Mouse (Mus musculus): ENCODE data around the gene Ccdc183. TPM values are rescaled to one million over a fixed set of nuclear protein-coding genes. Genes with fewer than 3 reads are reported as not detected.
A peak's percentile ranks its signal among the peaks of the same experiment; 100 is the strongest.

The Ccdc183 gene
- polyA plus RNA-seq, 1 experiment from 2014 or later: 0.02 TPM

DNA sequence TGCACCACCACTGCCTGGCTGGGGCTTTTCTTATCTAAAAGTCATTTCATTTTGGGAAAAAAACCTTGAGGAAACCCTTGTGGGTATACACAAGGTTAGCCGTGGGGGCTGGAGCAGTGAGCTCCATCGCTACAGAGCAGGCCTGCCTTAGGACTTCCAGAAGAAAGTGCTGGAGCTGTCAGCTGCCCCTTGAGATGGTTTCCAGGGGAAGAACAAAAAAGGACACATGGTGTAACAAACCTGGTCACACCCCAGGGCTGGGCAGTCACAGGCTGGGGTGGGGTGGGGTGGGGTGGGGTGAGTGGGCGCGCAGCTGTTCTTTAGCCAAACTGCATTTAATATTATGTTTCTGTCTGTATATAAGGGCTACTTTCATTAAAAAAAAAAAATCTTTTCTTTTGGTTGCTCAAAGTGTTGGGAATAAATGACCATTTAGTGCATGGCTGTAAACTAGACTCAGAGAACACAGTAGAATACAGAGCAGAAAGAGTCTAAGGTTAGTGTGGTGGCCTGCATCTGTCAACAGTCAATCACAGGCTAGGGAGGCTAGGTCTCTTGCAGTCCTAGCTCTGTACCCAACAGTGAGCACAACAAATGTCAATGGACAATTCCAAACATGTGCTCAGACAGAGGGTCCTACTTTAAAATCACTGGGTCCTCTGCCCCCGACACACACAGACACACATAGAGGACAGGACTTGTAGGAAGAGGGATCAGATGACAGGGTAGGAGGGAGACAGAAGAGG is 20.5 kb downstream of the Ccdc183 start:
- 80% methylated on average over 5 of the region's 5 CpGs for WGBS (ENCODE audit: insufficient replicate concordance)
- no peaks in the 10 kb centered on the region for H3K27me3 ChIP-seq (ENCODE audit: control insufficient read depth, insufficient read depth, low read depth, low read length)
- H3K4me1 ChIP-seq (ENCODE audit: control insufficient read depth, low read depth, low read length): peaks cover 7% of the 10 kb centered on the region
- no peaks in the 10 kb centered on the region for H3K9me3 ChIP-seq (replicated peaks; ENCODE audit: control insufficient read depth, low read length)
- ATAC-seq (ENCODE audit: low read depth): no peak
- H3K27ac ChIP-seq (ENCODE audit: low read length): no peak overlapping the region
- no peak overlapping the region for H3K4me3 ChIP-seq (ENCODE audit: low read depth, low read length)
- no peak overlapping the region for H3K9ac ChIP-seq (ENCODE audit: low read depth, low read length)
- peaks cover 40% of the 10 kb centered on the region for H3K36me3 ChIP-seq (ENCODE audit: control insufficient read depth, insufficient read depth)
- H3K4me2 ChIP-seq (ENCODE audit: low read depth, low read length): no peak overlapping the region

DNA sequence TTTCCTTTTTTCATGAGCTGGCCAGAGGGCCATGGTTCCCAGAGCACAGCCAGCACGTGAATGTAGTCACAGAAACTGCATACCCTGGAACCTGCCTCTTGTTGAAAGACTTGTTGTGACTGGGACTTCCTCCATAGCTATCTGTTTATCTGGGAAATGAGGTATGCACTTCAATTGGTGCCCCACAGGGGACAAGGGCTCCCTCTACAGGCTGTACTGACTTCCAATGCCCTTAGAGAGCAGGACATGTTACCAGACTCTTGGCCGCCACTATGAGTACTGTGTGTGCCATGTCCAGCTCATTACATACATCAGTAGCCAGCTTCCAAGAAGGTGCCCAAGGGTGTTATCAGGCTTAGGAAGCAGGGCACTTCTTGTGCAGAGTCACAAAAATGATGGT is 25.6 kb downstream of the Ccdc183 start:
- ATAC-seq (ENCODE audit: low read depth): no peak
- no peak overlapping the region for H3K4me2 ChIP-seq (ENCODE audit: low read depth, low read length)
- no peak overlapping the region for H3K9ac ChIP-seq (ENCODE audit: low read depth, low read length)
- no peaks in the 10 kb centered on the region for H3K27me3 ChIP-seq (ENCODE audit: control insufficient read depth, insufficient read depth, low read depth, low read length)
- H3K36me3 ChIP-seq (ENCODE audit: control insufficient read depth, insufficient read depth): peaks cover 35% of the 10 kb centered on the region
- H3K9me3 ChIP-seq (replicated peaks; ENCODE audit: control insufficient read depth, low read length): no peaks in the 10 kb centered on the region
- H3K27ac ChIP-seq (ENCODE audit: low read length): no peak overlapping the region
- no peak overlapping the region for H3K4me3 ChIP-seq (ENCODE audit: low read depth, low read length)
- WGBS (ENCODE audit: insufficient replicate concordance): 62% methylated on average over 2 of the region's 2 CpGs
- H3K4me1 ChIP-seq (ENCODE audit: control insufficient read depth, low read depth, low read length): no peaks in the 10 kb centered on the region

DNA sequence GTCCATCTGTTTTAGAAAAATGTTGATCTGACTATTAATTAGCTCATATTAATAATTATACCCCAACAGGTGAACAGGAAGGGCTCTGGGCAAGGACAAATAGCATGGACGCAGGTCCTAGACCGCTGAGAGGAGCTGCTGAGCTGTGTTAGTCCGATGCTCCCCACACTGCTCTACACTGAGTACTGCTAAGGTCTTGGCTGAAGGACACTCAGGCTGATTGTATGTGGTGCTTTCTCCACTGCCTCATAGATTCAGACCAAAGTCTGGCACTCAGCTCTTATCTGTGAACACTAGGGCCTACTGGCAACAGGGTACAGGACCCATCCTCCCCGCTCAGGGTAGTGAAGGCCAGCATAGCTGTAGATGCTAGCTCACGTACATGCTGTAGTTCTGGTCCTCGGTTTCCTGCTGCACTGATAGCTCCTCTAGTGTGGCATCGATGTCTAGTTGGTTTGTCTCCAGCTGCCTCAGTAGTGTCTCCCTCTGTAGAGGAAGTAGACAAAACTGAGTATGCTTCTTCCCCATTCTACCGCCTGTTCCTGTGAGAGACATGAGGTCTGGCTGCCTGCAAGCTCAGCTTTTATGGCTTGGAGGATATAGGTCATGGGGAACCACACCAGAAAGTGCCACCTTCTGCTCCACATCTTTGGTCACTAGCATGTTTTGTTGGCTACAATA is 29.1 kb downstream of the Ccdc183 start:
- Histone ChIP-seq H3K4me3 (ENCODE audit: low read depth, low read length) (no peak overlapping the region), H3K4me1 (ENCODE audit: control insufficient read depth, low read depth, low read length) (no peaks in the 10 kb centered on the region), H3K9me3 (replicated peaks; ENCODE audit: control insufficient read depth, low read length) (no peaks in the 10 kb centered on the region), H3K27me3 (ENCODE audit: control insufficient read depth, insufficient read depth, low read depth, low read length) (no peaks in the 10 kb centered on the region), H3K27ac (ENCODE audit: low read length) (no peak overlapping the region), H3K9ac (ENCODE audit: low read depth, low read length) (no peak overlapping the region), H3K36me3 (ENCODE audit: control insufficient read depth, insufficient read depth) (peaks cover 19% of the 10 kb centered on the region), H3K4me2 (ENCODE audit: low read depth, low read length) (no peak overlapping the region)
- WGBS (ENCODE audit: insufficient replicate concordance): 75% methylated on average over 8 of the region's 8 CpGs
- peak; percentile 38; the same call in 1 of the 2 replicates for ATAC-seq (ENCODE audit: low read depth)

DNA sequence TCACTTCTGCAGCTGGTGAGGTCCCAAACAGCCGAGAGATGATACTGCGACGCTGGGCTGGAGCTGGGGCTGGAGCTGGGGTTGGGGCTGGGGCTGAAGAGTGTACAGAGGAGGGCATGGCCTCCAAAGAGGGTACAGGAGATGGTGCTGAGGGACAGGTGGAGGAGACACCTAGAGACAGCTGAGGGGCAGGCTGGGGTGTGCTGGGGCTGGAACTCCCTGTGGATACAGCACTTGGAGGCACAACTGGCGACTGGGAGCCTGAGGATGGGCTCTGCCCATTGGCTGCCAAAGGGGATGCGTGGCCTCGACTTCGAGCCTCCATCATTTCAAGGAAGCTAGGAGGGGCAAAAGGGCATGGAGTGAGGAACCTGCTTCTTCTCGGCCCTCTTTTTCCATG is 30.2 kb downstream of the Ccdc183 start:
- no peak overlapping the region for H3K27ac ChIP-seq (ENCODE audit: low read length)
- no peak for ATAC-seq (ENCODE audit: low read depth)
- peaks cover 12% of the 10 kb centered on the region for H3K36me3 ChIP-seq (ENCODE audit: control insufficient read depth, insufficient read depth)
- no peak overlapping the region for H3K4me2 ChIP-seq (ENCODE audit: low read depth, low read length)
- 76% methylated on average over 8 of the region's 8 CpGs for WGBS (ENCODE audit: insufficient replicate concordance)
- no peak overlapping the region for H3K9ac ChIP-seq (ENCODE audit: low read depth, low read length)
- H3K9me3 ChIP-seq (replicated peaks; ENCODE audit: control insufficient read depth, low read length): no peaks in the 10 kb centered on the region
- no peaks in the 10 kb centered on the region for H3K27me3 ChIP-seq (ENCODE audit: control insufficient read depth, insufficient read depth, low read depth, low read length)
- peaks cover 4% of the 10 kb centered on the region for H3K4me1 ChIP-seq (ENCODE audit: control insufficient read depth, low read depth, low read length)
- no peak overlapping the region for H3K4me3 ChIP-seq (ENCODE audit: low read depth, low read length)

DNA sequence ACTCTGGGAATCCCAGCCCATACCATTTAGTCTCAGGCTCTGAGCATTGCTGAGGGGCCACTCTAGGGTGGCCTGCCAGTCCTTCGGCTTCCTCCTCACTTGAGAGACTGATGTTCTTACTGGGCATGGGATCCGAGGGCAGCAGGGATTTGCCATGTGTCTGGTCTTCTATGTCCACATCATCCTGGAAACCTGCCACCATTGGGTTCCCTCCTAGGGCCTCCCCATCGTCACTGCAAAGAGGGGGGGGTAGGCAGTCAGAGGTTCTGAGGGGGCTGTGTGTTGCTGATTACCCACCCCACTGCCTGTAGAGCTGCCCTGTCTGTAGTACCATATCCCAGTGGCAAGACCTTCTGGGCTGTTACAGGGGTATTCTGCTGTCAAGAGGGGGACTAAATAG is 31.9 kb downstream of the Ccdc183 start:
- peaks cover 6% of the 10 kb centered on the region for H3K36me3 ChIP-seq (ENCODE audit: control insufficient read depth, insufficient read depth)
- WGBS (ENCODE audit: insufficient replicate concordance): 73% methylated on average over 3 of the region's 3 CpGs
- no peak overlapping the region for H3K4me3 ChIP-seq (ENCODE audit: low read depth, low read length)
- no peaks in the 10 kb centered on the region for H3K9me3 ChIP-seq (replicated peaks; ENCODE audit: control insufficient read depth, low read length)
- H3K4me1 ChIP-seq (ENCODE audit: control insufficient read depth, low read depth, low read length): peaks cover 19% of the 10 kb centered on the region
- ATAC-seq (ENCODE audit: low read depth): no peak
- no peak overlapping the region for H3K27ac ChIP-seq (ENCODE audit: low read length)
- H3K27me3 ChIP-seq (ENCODE audit: control insufficient read depth, insufficient read depth, low read depth, low read length): peaks cover 8% of the 10 kb centered on the region
- no peak overlapping the region for H3K9ac ChIP-seq (ENCODE audit: low read depth, low read length)
- H3K4me2 ChIP-seq (ENCODE audit: low read depth, low read length): no peak overlapping the region

DNA sequence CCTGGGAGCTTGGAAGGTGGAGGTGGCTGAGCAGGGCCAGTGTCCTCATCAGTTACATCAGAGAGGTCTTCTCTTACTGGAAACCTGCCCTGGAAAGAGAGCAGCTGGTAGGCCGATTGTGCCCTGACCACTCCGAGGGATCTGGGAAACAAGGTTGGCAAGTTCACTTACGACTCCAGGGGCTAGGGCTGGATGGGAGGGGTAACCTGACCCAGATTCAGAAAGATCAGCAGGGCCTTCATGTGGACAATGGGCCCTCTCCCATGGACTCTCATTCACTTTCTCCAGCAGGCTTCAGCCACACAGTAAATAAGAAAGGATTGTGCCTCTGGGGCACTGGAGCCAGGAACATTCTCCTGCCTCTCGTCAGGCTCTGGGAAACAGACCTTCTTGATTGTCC is 32.6 kb downstream of the Ccdc183 start:
- no peak overlapping the region for H3K27ac ChIP-seq (ENCODE audit: low read length)
- H3K9ac ChIP-seq (ENCODE audit: low read depth, low read length): no peak overlapping the region
- peaks cover 2% of the 10 kb centered on the region; the same call in 1 of the 2 replicates for H3K36me3 ChIP-seq (ENCODE audit: control insufficient read depth, insufficient read depth)
- no peak overlapping the region for H3K4me2 ChIP-seq (ENCODE audit: low read depth, low read length)
- WGBS (ENCODE audit: insufficient replicate concordance): 75% methylated on average over 4 of the region's 4 CpGs
- H3K9me3 ChIP-seq (replicated peaks; ENCODE audit: control insufficient read depth, low read length): no peaks in the 10 kb centered on the region
- H3K4me1 ChIP-seq (ENCODE audit: control insufficient read depth, low read depth, low read length): peaks cover 23% of the 10 kb centered on the region
- peaks cover 16% of the 10 kb centered on the region for H3K27me3 ChIP-seq (ENCODE audit: control insufficient read depth, insufficient read depth, low read depth, low read length)
- ATAC-seq (ENCODE audit: low read depth): no peak
- no peak overlapping the region for H3K4me3 ChIP-seq (ENCODE audit: low read depth, low read length)

DNA sequence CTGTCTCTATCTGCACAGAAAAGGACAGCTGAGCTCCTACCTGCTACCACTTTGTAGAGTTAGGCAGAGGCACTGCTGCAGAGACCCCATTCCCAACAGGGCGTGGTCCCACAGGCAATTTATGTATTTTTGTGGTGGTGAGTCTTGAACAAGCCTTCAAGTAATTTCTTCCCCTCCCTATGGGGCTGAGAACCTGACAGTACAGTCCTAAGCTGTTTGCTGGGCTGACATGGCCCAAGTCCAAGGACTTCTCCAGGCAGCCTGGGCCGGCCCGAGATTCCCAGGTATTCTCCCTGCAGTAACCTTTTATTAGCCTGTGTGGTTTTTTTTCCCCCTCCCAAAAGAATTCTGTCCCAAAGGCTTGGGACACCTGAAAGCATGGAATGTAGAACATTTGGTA is 33.3 kb downstream of the Ccdc183 start:
- 80% methylated on average over 3 of the region's 3 CpGs for WGBS (ENCODE audit: insufficient replicate concordance)
- H3K27ac ChIP-seq (ENCODE audit: low read length): no peak overlapping the region
- no peaks in the 10 kb centered on the region for H3K9me3 ChIP-seq (replicated peaks; ENCODE audit: control insufficient read depth, low read length)
- H3K4me2 ChIP-seq (ENCODE audit: low read depth, low read length): no peak overlapping the region
- peaks cover 30% of the 10 kb centered on the region for H3K4me1 ChIP-seq (ENCODE audit: control insufficient read depth, low read depth, low read length)
- no peak overlapping the region for H3K4me3 ChIP-seq (ENCODE audit: low read depth, low read length)
- H3K27me3 ChIP-seq (ENCODE audit: control insufficient read depth, insufficient read depth, low read depth, low read length): peaks cover 23% of the 10 kb centered on the region
- peaks cover 2% of the 10 kb centered on the region; the same call in 1 of the 2 replicates for H3K36me3 ChIP-seq (ENCODE audit: control insufficient read depth, insufficient read depth)
- H3K9ac ChIP-seq (ENCODE audit: low read depth, low read length): no peak overlapping the region
- ATAC-seq (ENCODE audit: low read depth): no peak

DNA sequence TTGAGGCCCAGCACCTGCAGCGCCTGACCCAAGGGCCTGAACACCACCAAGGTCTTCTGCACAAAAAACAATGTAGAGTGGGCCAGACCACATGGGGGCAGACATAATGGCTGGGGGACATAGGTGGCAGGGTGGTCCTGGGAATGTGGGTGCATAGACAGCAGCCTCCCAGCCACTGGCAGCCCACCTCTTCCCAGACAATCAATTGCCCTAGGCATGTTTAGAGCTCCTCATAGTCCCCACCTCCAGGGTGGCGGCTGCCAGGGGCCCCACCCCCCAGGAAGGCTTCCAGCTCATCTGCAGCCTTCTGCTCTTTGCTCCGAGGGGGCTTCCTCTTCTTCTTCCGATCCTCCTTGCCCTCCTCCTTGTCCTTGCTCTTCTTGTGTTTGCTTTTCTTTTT is 33.9 kb downstream of the Ccdc183 start:
- no peak for ATAC-seq (ENCODE audit: low read depth)
- no peak overlapping the region for H3K4me2 ChIP-seq (ENCODE audit: low read depth, low read length)
- WGBS (ENCODE audit: insufficient replicate concordance): 71% methylated on average over 4 of the region's 4 CpGs
- H3K9ac ChIP-seq (ENCODE audit: low read depth, low read length): no peak overlapping the region
- peaks cover 28% of the 10 kb centered on the region for H3K27me3 ChIP-seq (ENCODE audit: control insufficient read depth, insufficient read depth, low read depth, low read length)
- peaks cover 2% of the 10 kb centered on the region; the same call in 1 of the 2 replicates for H3K36me3 ChIP-seq (ENCODE audit: control insufficient read depth, insufficient read depth)
- H3K9me3 ChIP-seq (replicated peaks; ENCODE audit: control insufficient read depth, low read length): no peaks in the 10 kb centered on the region
- H3K4me1 ChIP-seq (ENCODE audit: control insufficient read depth, low read depth, low read length): peaks cover 33% of the 10 kb centered on the region
- no peak overlapping the region for H3K4me3 ChIP-seq (ENCODE audit: low read depth, low read length)
- H3K27ac ChIP-seq (ENCODE audit: low read length): no peak overlapping the region

DNA sequence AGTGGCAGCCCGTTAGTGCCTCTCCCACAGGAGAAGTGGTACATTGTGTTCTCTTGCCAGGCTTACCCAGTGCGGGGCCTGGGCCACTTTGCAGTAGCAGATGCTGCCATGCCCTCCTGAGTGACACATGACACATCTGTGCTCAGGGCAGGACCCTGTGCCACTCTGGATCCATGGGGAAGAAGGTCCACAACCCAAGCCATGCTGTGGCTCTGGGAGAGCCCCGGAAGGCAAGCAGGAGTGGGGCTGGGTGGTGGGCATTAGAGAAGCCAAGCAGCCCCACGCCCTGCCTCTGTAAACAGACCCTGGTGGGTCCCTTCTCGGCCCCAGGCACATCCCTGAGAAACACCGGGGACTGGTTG is 34.4 kb downstream of the Ccdc183 start:
- Histone ChIP-seq H3K4me2 (ENCODE audit: low read depth, low read length) (no peak overlapping the region), H3K9ac (ENCODE audit: low read depth, low read length) (no peak overlapping the region), H3K4me3 (ENCODE audit: low read depth, low read length) (no peak overlapping the region), H3K9me3 (replicated peaks; ENCODE audit: control insufficient read depth, low read length) (no peaks in the 10 kb centered on the region), H3K4me1 (ENCODE audit: control insufficient read depth, low read depth, low read length) (peaks cover 34% of the 10 kb centered on the region), H3K36me3 (ENCODE audit: control insufficient read depth, insufficient read depth) (peaks cover 2% of the 10 kb centered on the region; the same call in 1 of the 2 replicates), H3K27ac (ENCODE audit: low read length) (no peak overlapping the region), H3K27me3 (ENCODE audit: control insufficient read depth, insufficient read depth, low read depth, low read length) (peaks cover 33% of the 10 kb centered on the region)
- 82% methylated on average over 6 of the region's 6 CpGs for WGBS (ENCODE audit: insufficient replicate concordance)
- no peak for ATAC-seq (ENCODE audit: low read depth)

Data from liver, embryonic 16.5 days (tissue).